10 mouse cellular contexts compared by ENCODE assay signal in genomic region chr5:129782211-129782610, GRCm38 (mm10). TPM values are rescaled to one million over a fixed set of nuclear protein-coding genes. Genes with fewer than 3 reads are reported as not detected.
DNase-seq lines count a peak whose midpoint lies in the region; TF ChIP-seq lines count a peak whose summit lies in the region.
"Had no signal": no experiment of that assay in that cellular context is flagged by ENCODE, and none has a peak within 500 bp of the region (broad histone marks: within the 10 kb centered on the region; RNA-seq: fewer than 3 reads in every experiment).

No protein-coding gene starts in this region.

- H3K27ac ChIP-seq in cortical plate, adult 2 months (ENCODE audit: insufficient read depth, low read length): no peak overlapping the region
- H3K27ac ChIP-seq: heart, embryonic 13.5 days; midbrain, embryonic 12.5 days had no signal

- no peaks in the 10 kb centered on the region; the same call in 1 of the 2 replicates for H3K4me1 ChIP-seq in cortical plate, adult 2 months (ENCODE audit: control insufficient read depth, insufficient read depth, low read length)

- peak; percentile 76 for TF ChIP-seq CTCF in cortical plate, adult 2 months (IDR thresholded peaks at IDR 0.05; ENCODE audit: extremely low read depth, insufficient read depth, low read length)

- no peak overlapping the region for H3K4me3 ChIP-seq in cortical plate, adult 2 months (ENCODE audit: insufficient read depth, low read length)
- H3K4me3 ChIP-seq: heart, embryonic 13.5 days; midbrain, embryonic 12.5 days had no signal

- TF ChIP-seq POLR2A in cortical plate, adult 2 months (IDR thresholded peaks at IDR 0.05; ENCODE audit: extremely low read depth, insufficient read depth, low read length): no peak

- DNase-seq in adrenal gland, adult 2 months: peak; percentile 19
- no peak for DNase-seq in adrenal gland, adult 8-10 months
- DNase-seq in kidney, postnatal 10 days: peak; percentile 38
- DNase-seq in kidney, adult 11 months: no peak
- peak; percentile 81 for DNase-seq in 416B (ENCODE audit: low read depth)
- DNase-seq in urinary bladder, postnatal 36 days (ENCODE audit: low spot score in 2 of 2): no peak
- no peak for DNase-seq in MN1 (ENCODE audit: low spot score)

RNA-seq across cellular contexts. Expression of gene Psph, which starts 5.0 kb away (rescaled TPM):
- total RNA-seq in adrenal gland, adult 2 months (2021): 10 to 100 TPM; 20.8 to 23.4 TPM
- polyA plus RNA-seq in adrenal gland, adult 2 months (2012; rRNA removed): 48.7 and 49.3 TPM in 2 replicates
- 10 to 100 TPM; 19.7 to 25.4 (median 22.5) TPM for total RNA-seq in adrenal gland, adult 8-10 months (2022)
- polyA plus RNA-seq in cortical plate, adult 2 months (2012; rRNA removed): 27.4 and 27.5 TPM in 2 replicates

RNA-seq across cellular contexts. Expression of gene Nipsnap2, which starts 57.3 kb away (rescaled TPM):
- total RNA-seq in adrenal gland, adult 2 months (2021): 100 to 1,000 TPM; 121 to 123 TPM
- 35.0 and 44.8 TPM in 2 replicates for polyA plus RNA-seq in adrenal gland, adult 2 months (2012; rRNA removed)
- 100 to 1,000 TPM; 133 to 158 (median 149) TPM for total RNA-seq in adrenal gland, adult 8-10 months (2022)
- polyA plus RNA-seq in cortical plate, adult 2 months (2012; rRNA removed): 84.1 and 88.4 TPM in 2 replicates

Comparison
In these comparisons a context has a peak if more than half of its experiments do, and no peak if none do; other contexts are left out.
1. DNase-seq: peak in adrenal gland, adult 2 months (single experiment), kidney, postnatal 10 days (single experiment) and 416B (single experiment); none in adrenal gland, adult 8-10 months (single experiment), kidney, adult 11 months (single experiment), urinary bladder, postnatal 36 days (0 of 2) and MN1 (single experiment).